12 mouse cellular contexts compared by ENCODE assay signal in genomic region chr4:101438271-101438670, GRCm38 (mm10). TPM values are rescaled to one million over a fixed set of nuclear protein-coding genes. Genes with fewer than 3 reads are reported as not detected.
DNase-seq lines count a peak whose midpoint lies in the region; ATAC-seq and TF ChIP-seq lines count a peak whose summit lies in the region.
"Had no signal": no experiment of that assay in that cellular context is flagged by ENCODE, and none has a peak within 500 bp of the region (broad histone marks: within the 10 kb centered on the region; RNA-seq: fewer than 3 reads in every experiment).

No protein-coding gene starts in this region.

- no peak for TF ChIP-seq CTCF in layer of hippocampus, adult 2 months (conservative IDR thresholded peaks at IDR 0.05)
- TF ChIP-seq CTCF in lung, postnatal 0 days (IDR thresholded peaks at IDR 0.05): no peak

- ATAC-seq in heart, embryonic 13.5 days (ENCODE audit: extremely low read depth, insufficient number of reproducible peaks, low FRiP score, low TSS enrichment): no peak
- peak; percentile 21; the same call in 1 of the 2 replicates for ATAC-seq in lung, postnatal 0 days
- ATAC-seq in frontal cortex, adult (ENCODE audit: low TSS enrichment): no peak
- ATAC-seq: midbrain, embryonic 16.5 days had no signal

- no peak for TF ChIP-seq EP300 in lung, postnatal 0 days (IDR thresholded peaks at IDR 0.05)

- 18% methylated on average over 8 of the region's 8 CpGs for WGBS in heart, embryonic 13.5 days
- WGBS in lung, postnatal 0 days: 31% methylated on average over 8 of the region's 8 CpGs

- H3K9me3 ChIP-seq in heart, embryonic 13.5 days: no peaks in the 10 kb centered on the region
- no peaks in the 10 kb centered on the region for H3K9me3 ChIP-seq in lung, postnatal 0 days (ENCODE audit: low read length)
- H3K9me3 ChIP-seq: limb, embryonic 15.5 days; neural tube, embryonic 13.5 days had no signal

- H3K4me1 ChIP-seq in heart, embryonic 13.5 days: peaks cover 86% of the 10 kb centered on the region
- peaks cover 3% of the 10 kb centered on the region; the same call in 1 of the 2 replicates for H3K4me1 ChIP-seq in lung, postnatal 0 days (ENCODE audit: insufficient read depth, low read depth, low read length)

- H3K4me3 ChIP-seq in layer of hippocampus, adult 2 months: no peak overlapping the region
- 0 out of 2 replicates have a peak overlapping the region, but pooled peaks have one; percentile 1 for H3K4me3 ChIP-seq in heart, embryonic 13.5 days
- H3K4me3 ChIP-seq in lung, postnatal 0 days (ENCODE audit: low read depth, low read length): no peak overlapping the region
- H3K4me3 ChIP-seq: limb, embryonic 15.5 days; neural tube, embryonic 13.5 days had no signal

- H3K27ac ChIP-seq in layer of hippocampus, adult 2 months: peak overlapping the region; percentile 86
- H3K27ac ChIP-seq in heart, embryonic 13.5 days (replicated peaks): peak overlapping the region; percentile 84
- no peak overlapping the region for H3K27ac ChIP-seq in lung, postnatal 0 days (ENCODE audit: low read length)
- H3K27ac ChIP-seq: neural tube, embryonic 13.5 days had no signal

- peak overlapping the region; percentile 54 for H3K4me2 ChIP-seq in heart, embryonic 13.5 days
- H3K4me2 ChIP-seq in lung, postnatal 0 days (replicated peaks; ENCODE audit: low read depth, low read length): peak overlapping the region; percentile 32; the same call in 1 of the 2 replicates
- H3K4me2 ChIP-seq: limb, embryonic 15.5 days; neural tube, embryonic 13.5 days had no signal

- no peaks in the 10 kb centered on the region for H3K27me3 ChIP-seq in heart, embryonic 13.5 days (replicated peaks)
- H3K27me3 ChIP-seq in lung, postnatal 0 days (replicated peaks; ENCODE audit: insufficient read depth, low read length): no peaks in the 10 kb centered on the region
- H3K27me3 ChIP-seq: limb, embryonic 15.5 days; neural tube, embryonic 13.5 days had no signal

- DNase-seq in layer of hippocampus, adult 2 months (ENCODE audit: low spot score in 2 of 2): no peak
- DNase-seq in layer of hippocampus, adult 11-12 months (ENCODE audit: low spot score): no peak
- DNase-seq in cerebellum, postnatal 14 days: peak; percentile 69 to 74
- peak; percentile 56 for DNase-seq in lung, postnatal 0 days (ENCODE audit: low spot score)
- DNase-seq in right cerebral cortex, adult 2 months (ENCODE audit: low spot score in 2 of 2): no peak
- no peak for DNase-seq in kidney, postnatal 14 days
- DNase-seq: kidney, postnatal 25 days had no signal

- H3K36me3 ChIP-seq in heart, embryonic 13.5 days: peaks cover 2% of the 10 kb centered on the region; the same call in 1 of the 2 replicates
- no peaks in the 10 kb centered on the region for H3K36me3 ChIP-seq in lung, postnatal 0 days (ENCODE audit: insufficient read depth, low read length)
- H3K36me3 ChIP-seq: limb, embryonic 15.5 days; neural tube, embryonic 13.5 days had no signal

- peak overlapping the region; percentile 48 for H3K9ac ChIP-seq in heart, embryonic 13.5 days
- no peak overlapping the region for H3K9ac ChIP-seq in lung, postnatal 0 days (replicated peaks; ENCODE audit: low read depth)
- H3K9ac ChIP-seq: limb, embryonic 15.5 days; neural tube, embryonic 13.5 days had no signal

RNA-seq across cellular contexts. Expression of gene Ak4, which starts 19.2 kb away (rescaled TPM):
- 10 to 100 TPM; 63.0 to 63.2 TPM for total RNA-seq in layer of hippocampus, adult 2 months (2021)
- 18.9 and 22.1 TPM in 2 replicates for polyA plus RNA-seq in heart, embryonic 13.5 days (2015; fragmentation: Nextera tagmentation; extraction: Ambion mirVana)
- polyA plus RNA-seq in lung, postnatal 0 days (2015; fragmentation: Nextera tagmentation; extraction: Ambion mirVana): 4.8 and 5.3 TPM in 2 replicates

RNA-seq across cellular contexts. Expression of gene Dnajc6, which starts 58.2 kb away (rescaled TPM):
- total RNA-seq in layer of hippocampus, adult 2 months (2021): 100 to 1,000 TPM; 291 to 316 TPM
- 0.16 and 0.39 TPM in 2 replicates for polyA plus RNA-seq in heart, embryonic 13.5 days (2015; fragmentation: Nextera tagmentation; extraction: Ambion mirVana)
- 0.14 and 0.26 TPM in 2 replicates for polyA plus RNA-seq in lung, postnatal 0 days (2015; fragmentation: Nextera tagmentation; extraction: Ambion mirVana)

Comparison
In these comparisons a context has a peak if more than half of its experiments do, and no peak if none do; other contexts are left out.
1. DNase-seq: peak in cerebellum, postnatal 14 days (2 of 2) and lung, postnatal 0 days (single experiment); none in layer of hippocampus, adult 2 months (0 of 2), layer of hippocampus, adult 11-12 months (single experiment), right cerebral cortex, adult 2 months (0 of 2) and kidney, postnatal 14 days (single experiment).